In the genomic region with DNA sequence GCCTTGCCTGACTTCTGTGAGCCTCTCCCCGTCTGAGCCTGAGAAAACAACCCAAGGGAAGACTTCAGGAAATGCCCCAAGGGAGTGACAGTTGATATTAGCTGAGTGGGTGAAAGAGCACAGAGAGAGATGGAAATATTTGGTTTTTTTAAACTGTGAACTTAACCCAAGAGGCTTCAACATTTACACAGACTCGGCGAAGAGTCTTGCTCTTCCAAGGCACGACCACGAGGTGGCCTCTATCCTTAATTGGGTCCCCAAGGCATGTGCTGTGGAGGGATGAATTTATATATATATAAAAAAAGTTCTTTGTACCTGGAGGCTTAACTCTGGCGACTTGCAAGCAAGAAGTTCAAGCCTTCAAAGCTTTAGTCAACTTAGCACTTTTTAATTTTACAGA, we compare ENCODE assay signal across 19 mouse cellular contexts.
DNase-seq lines count a peak whose midpoint lies in the region; ATAC-seq and TF ChIP-seq lines count a peak whose summit lies in the region.
"Had no signal": no experiment of that assay in that cellular context is flagged by ENCODE, and none has a peak within 500 bp of the region (broad histone marks: within the 10 kb centered on the region; RNA-seq: fewer than 3 reads in every experiment).

No protein-coding gene starts in this region.

- peak; percentile 54; the same call in 1 of the 2 replicates for TF ChIP-seq CTCF in kidney, postnatal 0 days (IDR thresholded peaks at IDR 0.05; ENCODE audit: low read depth)
- TF ChIP-seq CTCF in midbrain, postnatal 0 days (IDR thresholded peaks at IDR 0.05): peak; percentile 56

- 0 out of 2 replicates have a peak, but pooled peaks have one; percentile 55 for ATAC-seq in embryonic facial prominence, embryonic 14.5 days (ENCODE audit: low read depth)
- ATAC-seq in kidney, postnatal 0 days (replicated peaks; ENCODE audit: low FRiP score, low read depth): no peak
- no peak for ATAC-seq in midbrain, postnatal 0 days (ENCODE audit: low FRiP score)
- ATAC-seq: forebrain, embryonic 14.5 days; intestine, embryonic 16.5 days had no signal

- H3K9me3 ChIP-seq in embryonic facial prominence, embryonic 14.5 days (ENCODE audit: control insufficient read depth, low read length): no peaks in the 10 kb centered on the region
- H3K9me3 ChIP-seq in embryonic facial prominence, embryonic 10.5 days: no peaks in the 10 kb centered on the region
- H3K9me3 ChIP-seq in kidney, postnatal 0 days (replicated peaks; ENCODE audit: low read length): no peaks in the 10 kb centered on the region
- no peaks in the 10 kb centered on the region for H3K9me3 ChIP-seq in midbrain, postnatal 0 days (ENCODE audit: low read length)
- no peaks in the 10 kb centered on the region for H3K9me3 ChIP-seq in midbrain, embryonic 10.5 days (replicated peaks)
- H3K9me3 ChIP-seq: hindbrain, embryonic 12.5 days; midbrain, embryonic 12.5 days; neural tube, embryonic 15.5 days had no signal

- H3K4me2 ChIP-seq in embryonic facial prominence, embryonic 14.5 days (ENCODE audit: low read depth, low read length): no peak overlapping the region
- H3K4me2 ChIP-seq in kidney, postnatal 0 days (ENCODE audit: low read length): no peak overlapping the region
- no peak overlapping the region for H3K4me2 ChIP-seq in midbrain, postnatal 0 days (ENCODE audit: low read depth, low read length, poor library complexity, severe bottlenecking)
- H3K4me2 ChIP-seq: hindbrain, embryonic 12.5 days; midbrain, embryonic 12.5 days; neural tube, embryonic 15.5 days had no signal

- 39% methylated on average over 6 of the region's 6 CpGs for WGBS in embryonic facial prominence, embryonic 14.5 days
- 47% methylated on average over 6 of the region's 6 CpGs for WGBS in embryonic facial prominence, embryonic 10.5 days
- 33% methylated on average over 6 of the region's 6 CpGs for WGBS in kidney, postnatal 0 days
- 37% methylated on average over 6 of the region's 6 CpGs for WGBS in midbrain, postnatal 0 days
- 61% methylated on average over 6 of the region's 6 CpGs for WGBS in midbrain, embryonic 10.5 days

- DNase-seq in embryonic facial prominence, embryonic 14.5 days (ENCODE audit: low spot score): peak; percentile 38
- DNase-seq in embryonic facial prominence, embryonic 10.5 days (ENCODE audit: low spot score): no peak
- peak; percentile 18 for DNase-seq in kidney, postnatal 0 days (ENCODE audit: low spot score)
- no peak for DNase-seq in kidney, postnatal 25 days
- no peak for DNase-seq in midbrain, postnatal 0 days (ENCODE audit: low spot score)
- DNase-seq in midbrain, embryonic 10.5 days (ENCODE audit: low spot score): no peak
- no peak for DNase-seq in frontal cortex, adult 2 months (ENCODE audit: extremely low spot score in 1 of 2, low spot score in 1 of 2)
- no peak for DNase-seq in urinary bladder, adult 18-20 months (ENCODE audit: low spot score in 2 of 2)
- DNase-seq: adrenal gland, postnatal 36 days; cerebellum, adult 9-10 months; kidney, postnatal 36 days; lung, postnatal 36 days had no signal

- no peak overlapping the region for H3K27ac ChIP-seq in embryonic facial prominence, embryonic 14.5 days (replicated peaks; ENCODE audit: low read depth, low read length)
- no peak overlapping the region for H3K27ac ChIP-seq in embryonic facial prominence, embryonic 10.5 days (replicated peaks)
- no peak overlapping the region for H3K27ac ChIP-seq in kidney, postnatal 0 days
- H3K27ac ChIP-seq in midbrain, postnatal 0 days (ENCODE audit: low read depth, low read length): no peak overlapping the region
- H3K27ac ChIP-seq in midbrain, embryonic 10.5 days (replicated peaks): no peak overlapping the region
- H3K27ac ChIP-seq: hindbrain, embryonic 12.5 days; liver, embryonic 14.5 days; midbrain, embryonic 12.5 days; neural tube, embryonic 15.5 days had no signal

- H3K36me3 ChIP-seq in embryonic facial prominence, embryonic 14.5 days (ENCODE audit: control insufficient read depth, insufficient read depth, low read length): no peaks in the 10 kb centered on the region
- no peaks in the 10 kb centered on the region for H3K36me3 ChIP-seq in embryonic facial prominence, embryonic 10.5 days (replicated peaks)
- no peaks in the 10 kb centered on the region for H3K36me3 ChIP-seq in kidney, postnatal 0 days (ENCODE audit: insufficient read depth, low read length)
- no peaks in the 10 kb centered on the region for H3K36me3 ChIP-seq in midbrain, postnatal 0 days (ENCODE audit: insufficient read depth, low read length)
- no peaks in the 10 kb centered on the region for H3K36me3 ChIP-seq in midbrain, embryonic 10.5 days
- H3K36me3 ChIP-seq: hindbrain, embryonic 12.5 days; midbrain, embryonic 12.5 days; neural tube, embryonic 15.5 days had no signal

- no peaks in the 10 kb centered on the region for H3K27me3 ChIP-seq in embryonic facial prominence, embryonic 14.5 days (replicated peaks; ENCODE audit: control insufficient read depth, insufficient read depth, low read length)
- no peaks in the 10 kb centered on the region; the same call in 1 of the 2 replicates for H3K27me3 ChIP-seq in embryonic facial prominence, embryonic 10.5 days (replicated peaks; ENCODE audit: low read depth, poor library complexity, severe bottlenecking)
- H3K27me3 ChIP-seq in kidney, postnatal 0 days (ENCODE audit: insufficient read depth, low read length): no peaks in the 10 kb centered on the region
- no peaks in the 10 kb centered on the region for H3K27me3 ChIP-seq in midbrain, postnatal 0 days (ENCODE audit: insufficient read depth, low read length)
- H3K27me3 ChIP-seq in midbrain, embryonic 10.5 days (ENCODE audit: low read depth, poor library complexity, severe bottlenecking): no peaks in the 10 kb centered on the region
- H3K27me3 ChIP-seq: hindbrain, embryonic 12.5 days; midbrain, embryonic 12.5 days; neural tube, embryonic 15.5 days had no signal

- no peaks in the 10 kb centered on the region for H3K4me1 ChIP-seq in embryonic facial prominence, embryonic 14.5 days (ENCODE audit: control insufficient read depth, insufficient read depth, low read length)
- no peaks in the 10 kb centered on the region for H3K4me1 ChIP-seq in embryonic facial prominence, embryonic 10.5 days
- no peaks in the 10 kb centered on the region for H3K4me1 ChIP-seq in kidney, postnatal 0 days (replicated peaks; ENCODE audit: insufficient read depth, low read length)
- no peaks in the 10 kb centered on the region for H3K4me1 ChIP-seq in midbrain, postnatal 0 days (ENCODE audit: insufficient read depth, low read length)
- 0 out of 2 replicates have a peak, but pooled peaks cover 5% of the 10 kb centered on the region for H3K4me1 ChIP-seq in midbrain, embryonic 10.5 days
- H3K4me1 ChIP-seq: hindbrain, embryonic 12.5 days; midbrain, embryonic 12.5 days had no signal

- H3K4me3 ChIP-seq in embryonic facial prominence, embryonic 14.5 days (ENCODE audit: low read depth, low read length): no peak overlapping the region
- H3K4me3 ChIP-seq in embryonic facial prominence, embryonic 10.5 days: no peak overlapping the region
- no peak overlapping the region for H3K4me3 ChIP-seq in kidney, postnatal 0 days (replicated peaks; ENCODE audit: low read depth, low read length)
- H3K4me3 ChIP-seq in midbrain, postnatal 0 days (ENCODE audit: low read depth, low read length): no peak overlapping the region
- H3K4me3 ChIP-seq in midbrain, embryonic 10.5 days: no peak overlapping the region
- H3K4me3 ChIP-seq: hindbrain, embryonic 12.5 days; midbrain, embryonic 12.5 days; myocyte; neural tube, embryonic 15.5 days had no signal

- H3K9ac ChIP-seq in embryonic facial prominence, embryonic 14.5 days (ENCODE audit: low read depth, low read length): no peak overlapping the region
- H3K9ac ChIP-seq in kidney, postnatal 0 days (ENCODE audit: low read depth, low read length): no peak overlapping the region
- H3K9ac ChIP-seq in midbrain, postnatal 0 days (replicated peaks; ENCODE audit: low read length, poor library complexity, severe bottlenecking): no peak overlapping the region
- H3K9ac ChIP-seq: hindbrain, embryonic 12.5 days; liver, embryonic 14.5 days; midbrain, embryonic 12.5 days; neural tube, embryonic 15.5 days had no signal

Comparison
In these comparisons a context has a peak if more than half of its experiments do, and no peak if none do; other contexts are left out.
1. DNase-seq: peak in embryonic facial prominence, embryonic 14.5 days (single experiment) and kidney, postnatal 0 days (single experiment); none in embryonic facial prominence, embryonic 10.5 days (single experiment), kidney, postnatal 25 days (0 of 2), midbrain, postnatal 0 days (single experiment), midbrain, embryonic 10.5 days (single experiment), frontal cortex, adult 2 months (0 of 2) and urinary bladder, adult 18-20 months (0 of 2).